Mouse (Mus musculus): Measurements from ENCODE around the gene Crtc3.

- TF ChIP-seq MAX (IDR thresholded peaks at IDR 0.05) (no peak), MYOD1 (IDR thresholded peaks at IDR 0.05; ENCODE audit: control insufficient read depth, insufficient read length, low read depth) (no peak), CTCF (IDR thresholded peaks at IDR 0.05; ENCODE audit: control insufficient read depth, insufficient read depth, insufficient read length) (no peak), CEBPB (IDR thresholded peaks at IDR 0.05; ENCODE audit: low read depth) (no peak), USF1 (IDR thresholded peaks at IDR 0.05; ENCODE audit: low read depth) (no peak)
Measured at GRCm38 (mm10) chr7:80641899-80642298, 46.8 kb downstream of the Crtc3 start.
